23 mouse cellular contexts compared by ENCODE assay signal in the genomic region with DNA sequence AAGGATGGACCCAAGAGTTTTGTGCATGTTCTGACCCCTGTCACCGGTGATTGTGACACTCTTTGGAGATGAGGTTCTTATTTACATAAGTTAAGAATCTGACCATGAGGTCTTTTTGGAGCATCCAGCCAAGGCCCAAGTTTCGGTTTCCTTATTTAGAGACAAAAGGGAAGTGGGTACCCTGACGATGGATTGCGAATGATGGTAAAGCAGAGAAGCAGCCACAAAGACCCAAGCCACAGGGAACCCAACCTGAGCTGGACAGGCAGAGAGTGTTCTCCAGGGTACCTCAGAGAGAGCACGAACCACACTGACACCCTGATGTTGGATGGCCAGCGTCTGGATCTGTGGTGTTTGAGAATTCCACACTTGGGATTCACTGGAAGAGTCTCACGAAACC.
"Had no signal": no experiment of that assay in that cellular context is flagged by ENCODE, and none has a peak within 500 bp of the region (broad histone marks: within the 10 kb centered on the region; RNA-seq: fewer than 3 reads in every experiment).

No protein-coding gene starts in this region.

- H3K4me3 ChIP-seq: liver, embryonic 13.5 days; liver, embryonic 15.5 days; lung, embryonic 15.5 days; megakaryocyte, embryonic 14.5 days; midbrain, embryonic 13.5 days; midbrain, embryonic 15.5 days; myocyte; neural tube, embryonic 12.5 days had no signal

- H3K36me3 ChIP-seq: liver, embryonic 13.5 days; liver, embryonic 15.5 days; lung, embryonic 15.5 days; midbrain, embryonic 13.5 days; midbrain, embryonic 15.5 days; neural tube, embryonic 12.5 days had no signal

- DNase-seq: liver, embryonic 13.5 days; liver, postnatal 0 days; lung, adult 2 months; lung, postnatal 14 days; lung, postnatal 36 days; retina, postnatal 1 day; right cerebral cortex, adult 18-20 months; right cerebral cortex, postnatal 25 days; right cerebral cortex, postnatal 4 days; spleen, adult 18-20 months; thymus, adult 18-20 months; thymus, postnatal 25 days; thymus, postnatal 4 days had no signal

- H3K4me2 ChIP-seq: liver, embryonic 13.5 days; liver, embryonic 15.5 days; lung, embryonic 15.5 days; midbrain, embryonic 11.5 days; midbrain, embryonic 13.5 days; midbrain, embryonic 15.5 days; neural tube, embryonic 12.5 days had no signal

- H3K9me3 ChIP-seq: liver, embryonic 13.5 days; liver, embryonic 15.5 days; lung, embryonic 15.5 days; megakaryocyte, embryonic 14.5 days; midbrain, embryonic 13.5 days; midbrain, embryonic 15.5 days; neural tube, embryonic 12.5 days had no signal

- H3K9ac ChIP-seq: liver, embryonic 13.5 days; liver, embryonic 15.5 days; liver, postnatal 0 days; lung, embryonic 15.5 days; midbrain, embryonic 13.5 days; midbrain, embryonic 15.5 days; neural tube, embryonic 12.5 days had no signal

- H3K27ac ChIP-seq: liver, embryonic 13.5 days; liver, embryonic 15.5 days; lung, embryonic 15.5 days; macrophage; midbrain, embryonic 13.5 days; midbrain, embryonic 15.5 days; neural tube, embryonic 12.5 days had no signal

- H3K4me1 ChIP-seq: liver, embryonic 13.5 days; liver, embryonic 15.5 days; lung, embryonic 15.5 days; megakaryocyte, embryonic 14.5 days; midbrain, embryonic 13.5 days; midbrain, embryonic 15.5 days; neural tube, embryonic 12.5 days had no signal

- ATAC-seq: liver, postnatal 0 days; lung, postnatal 0 days; midbrain, embryonic 13.5 days; midbrain, embryonic 15.5 days had no signal

- H3K27me3 ChIP-seq: liver, embryonic 13.5 days; liver, embryonic 15.5 days; lung, embryonic 15.5 days; megakaryocyte, embryonic 14.5 days; midbrain, embryonic 13.5 days; midbrain, embryonic 15.5 days; neural tube, embryonic 12.5 days had no signal
